Mouse (Mus musculus) liver, embryonic 12.5 days (tissue): Measurements from ENCODE around the gene Car5b. TPM values are rescaled to one million over a fixed set of nuclear protein-coding genes. Genes with fewer than 3 reads are reported as not detected.

Experiments used
- ATAC-seq: fragments of 200-750 bp; cut with Nextera tagmentation; 2 replicates; pipeline ENCODE4 v1.8.0; 2017; ENCODE audit warnings: moderate number of reproducible peaks, mild to moderate bottlenecking, moderate library complexity
- H3K27ac ChIP-seq: fragments of 300-500 bp; sonication (generic); 2 replicates; pipeline ENCODE4 v1.5.1; 2016; ENCODE audit warnings: mild to moderate bottlenecking
- H3K27me3 ChIP-seq: fragments of 300-500 bp; sonication (generic); replicated peaks from 2 replicates; pipeline ENCODE4 v1.6.1; 2016; ENCODE audit warnings: mild to moderate bottlenecking, moderate library complexity
- H3K36me3 ChIP-seq: fragments of 300-500 bp; sonication (generic); 2 replicates; pipeline ENCODE4 v1.6.1; 2016; ENCODE audit warnings: mild to moderate bottlenecking, moderate library complexity
- H3K4me1 ChIP-seq: fragments of 300-500 bp; sonication (generic); 2 replicates; pipeline ENCODE4 v1.6.1; 2016
- H3K4me2 ChIP-seq: fragments of 300-500 bp; sonication (generic); 2 replicates; pipeline ENCODE4 v1.6.1; 2016; ENCODE audit warnings: mild to moderate bottlenecking, moderate library complexity
- H3K4me3 ChIP-seq: fragments of 300-500 bp; sonication (generic); 2 replicates; pipeline ENCODE4 v1.5.1; 2016; ENCODE audit warnings: mild to moderate bottlenecking, moderate library complexity
- H3K9ac ChIP-seq: fragments of 300-500 bp; sonication (generic); 2 replicates; pipeline ENCODE4 v1.6.1; 2016; ENCODE audit warnings: mild to moderate bottlenecking, moderate library complexity
- H3K9me3 ChIP-seq: fragments of 300-500 bp; sonication (generic); replicated peaks from 2 replicates; pipeline ENCODE4 v1.6.1; 2016; ENCODE audit warnings: mild to moderate bottlenecking, moderate library complexity
- WGBS: fragments of 180-500 bp; shearing (Covaris S2); methylation state at CpG from one replicate; pipeline ENCODE4 v1.1.7; 2016; ENCODE audit not compliant: insufficient replicate concordance; 5-methylcytosine and 5-hydroxymethylcytosine counted together
- polyA plus RNA-seq: library from polyadenylated mRNA; unstranded; fragments of >200 nt; fragmentation: Nextera tagmentation; extraction: Ambion mirVana; gene quantifications from 2 replicates; pipeline ENCODE4 v1.2.1, GENCODE M21; 2016

Car5b gene
- polyA plus RNA-seq = 0.14 and 0.22 TPM in 2 replicates

DNA sequence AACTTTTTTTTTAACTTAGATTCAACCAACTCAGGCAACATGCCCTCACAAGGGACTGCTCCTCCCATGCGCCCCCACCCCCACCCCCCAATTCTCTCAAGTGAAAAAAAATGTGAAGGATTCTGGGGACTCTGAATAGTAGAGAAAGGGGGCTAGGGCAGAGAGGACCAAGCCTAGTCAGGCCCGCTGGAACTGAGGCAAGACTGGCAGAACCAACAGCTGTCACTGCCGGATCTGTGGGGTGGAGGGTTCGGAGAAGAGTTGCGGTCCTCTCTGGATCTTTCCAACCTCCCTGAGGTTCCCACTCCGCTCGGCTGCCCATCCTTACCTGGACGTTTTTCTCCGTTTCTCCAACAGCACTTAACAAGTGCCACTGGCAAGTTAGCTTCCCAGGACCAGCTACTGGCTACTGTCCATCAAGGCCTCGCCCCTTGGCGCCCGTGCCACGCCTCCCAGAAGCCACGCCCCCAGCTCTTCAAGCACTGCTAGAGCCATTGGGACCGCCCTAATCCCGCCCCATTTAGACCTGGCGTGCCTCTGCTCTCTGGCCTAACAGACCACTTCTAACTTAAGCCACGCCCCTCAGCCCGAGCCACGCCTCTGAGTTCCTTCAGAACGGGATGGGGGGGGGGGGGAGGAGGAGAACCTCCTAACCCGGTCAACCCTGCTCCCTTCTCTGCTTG lies at the start of gene Car5b:
Gene Car5b (minus strand): TSS at position 391 of the 683 bp plus-strand sequence.
- Histone ChIP-seq H3K27me3 (no peaks in the 10 kb centered on the region), H3K9me3 (no peaks in the 10 kb centered on the region), H3K36me3 (no peaks in the 10 kb centered on the region), H3K4me2 (peak within 1 kb of the TSS; percentile 65), H3K4me1 (peaks cover 11% of the 10 kb centered on the region), H3K27ac (no peak within 1 kb of the TSS), H3K9ac (no peak within 1 kb of the TSS; the same call in 1 of the 2 replicates), H3K4me3 (peak within 1 kb of the TSS; percentile 38)
- 7% methylated on average over 18 of the region's 22 CpGs for WGBS
- ATAC-seq = peak; percentile 99

- Histone ChIP-seq H3K4me1 (peaks cover 18% of the 10 kb centered on the region), H3K9ac (peak within 1 kb of the TSS; percentile 75), H3K4me2 (peak within 1 kb of the TSS; percentile 82), H3K9me3 (no peaks in the 10 kb centered on the region), H3K27ac (peak within 1 kb of the TSS; percentile 83), H3K27me3 (no peaks in the 10 kb centered on the region), H3K4me3 (peak within 1 kb of the TSS; percentile 71), H3K36me3 (peaks cover 34% of the 10 kb centered on the region)
- peak; percentile 96 for ATAC-seq
- 14% methylated on average over 54 of the region's 54 CpGs for WGBS
Measured at GRCm38 (mm10) chrX:164076040-164076775, 48.4 kb upstream of the Car5b start, which contains the start of gene Siah1b. Gene Siah1b, minus strand, starts transcription at chrX:164076493.

DNA sequence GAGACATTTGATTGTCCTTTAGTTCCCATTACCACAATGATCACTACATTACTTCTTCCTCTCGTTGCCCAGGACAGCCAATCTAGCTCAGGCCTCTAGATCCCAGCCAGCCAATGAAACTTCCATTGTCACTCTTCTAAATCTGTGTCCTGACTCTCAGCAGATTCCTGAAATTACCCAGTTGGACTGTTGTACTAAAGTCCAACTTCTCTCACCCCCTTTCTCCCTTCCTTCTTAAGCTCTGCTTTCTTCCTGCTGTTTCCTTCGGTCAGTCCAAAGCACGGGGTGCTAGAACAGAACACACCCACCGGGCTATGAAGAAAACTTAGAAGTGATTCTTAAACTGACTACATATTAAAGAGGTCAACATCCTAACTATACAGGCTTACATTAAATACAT lies 41.2 kb upstream of the Car5b start:
- no peaks in the 10 kb centered on the region for H3K4me1 ChIP-seq
- no peak for ATAC-seq
- H3K27ac ChIP-seq = no peak overlapping the region
- no peak overlapping the region for H3K4me2 ChIP-seq
- H3K4me3 ChIP-seq = no peak overlapping the region
- H3K27me3 ChIP-seq = no peaks in the 10 kb centered on the region
- no peak overlapping the region for H3K9ac ChIP-seq
- peaks cover 28% of the 10 kb centered on the region for H3K36me3 ChIP-seq
- no peaks in the 10 kb centered on the region for H3K9me3 ChIP-seq
- 81% methylated on average over 4 of the region's 4 CpGs for WGBS

GRCm38 (mm10) chrX:164066185-164066584 lies 38.4 kb upstream of the Car5b start:
- no peak overlapping the region for H3K4me3 ChIP-seq
- peak; percentile 64; the same call in 1 of the 2 replicates for ATAC-seq
- H3K9ac ChIP-seq = no peak overlapping the region
- peaks cover 3% of the 10 kb centered on the region; the same call in 1 of the 2 replicates for H3K36me3 ChIP-seq
- H3K27me3 ChIP-seq = no peaks in the 10 kb centered on the region
- 7% methylated on average over 2 of the region's 2 CpGs for WGBS
- no peak overlapping the region for H3K27ac ChIP-seq
- no peaks in the 10 kb centered on the region for H3K9me3 ChIP-seq
- H3K4me2 ChIP-seq = no peak overlapping the region
- no peaks in the 10 kb centered on the region for H3K4me1 ChIP-seq

GRCm38 (mm10) chrX:164059070-164059469 lies 31.3 kb upstream of the Car5b start:
- Histone ChIP-seq H3K9me3 (no peaks in the 10 kb centered on the region), H3K9ac (no peak overlapping the region), H3K27ac (no peak overlapping the region), H3K4me1 (0 out of 2 replicates have a peak, but pooled peaks cover 4% of the 10 kb centered on the region), H3K27me3 (no peaks in the 10 kb centered on the region), H3K4me2 (no peak overlapping the region), H3K36me3 (no peaks in the 10 kb centered on the region), H3K4me3 (no peak overlapping the region)
- ATAC-seq = no peak
- 30% methylated on average over 4 of the region's 4 CpGs for WGBS

DNA sequence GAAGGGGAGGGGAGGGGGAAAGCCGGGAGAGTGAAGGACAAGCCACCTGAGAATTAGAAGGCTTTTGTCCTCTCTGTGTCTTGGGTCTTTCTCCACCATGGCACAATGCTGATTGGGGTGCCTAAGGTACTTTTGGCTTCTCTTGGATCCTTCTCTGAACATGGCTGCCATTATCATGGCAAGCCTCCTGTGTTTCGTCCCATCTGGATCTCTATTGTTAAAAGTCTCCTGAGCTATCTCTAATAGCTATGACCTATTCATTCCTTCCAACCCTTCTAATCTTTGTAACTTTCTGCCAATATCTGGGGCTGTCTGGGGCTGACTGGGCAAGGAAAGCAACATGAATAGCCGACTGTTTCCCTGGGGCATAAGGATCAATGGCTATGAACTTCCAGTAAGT lies 30.7 kb upstream of the Car5b start:
- H3K9ac ChIP-seq = no peak overlapping the region
- H3K27me3 ChIP-seq = no peaks in the 10 kb centered on the region
- no peak overlapping the region for H3K4me3 ChIP-seq
- WGBS = 76% methylated on average over 3 of the region's 3 CpGs
- ATAC-seq = no peak
- H3K9me3 ChIP-seq = no peaks in the 10 kb centered on the region
- H3K4me2 ChIP-seq = no peak overlapping the region
- H3K27ac ChIP-seq = no peak overlapping the region
- H3K4me1 ChIP-seq = 0 out of 2 replicates have a peak, but pooled peaks cover 4% of the 10 kb centered on the region
- no peaks in the 10 kb centered on the region for H3K36me3 ChIP-seq

DNA sequence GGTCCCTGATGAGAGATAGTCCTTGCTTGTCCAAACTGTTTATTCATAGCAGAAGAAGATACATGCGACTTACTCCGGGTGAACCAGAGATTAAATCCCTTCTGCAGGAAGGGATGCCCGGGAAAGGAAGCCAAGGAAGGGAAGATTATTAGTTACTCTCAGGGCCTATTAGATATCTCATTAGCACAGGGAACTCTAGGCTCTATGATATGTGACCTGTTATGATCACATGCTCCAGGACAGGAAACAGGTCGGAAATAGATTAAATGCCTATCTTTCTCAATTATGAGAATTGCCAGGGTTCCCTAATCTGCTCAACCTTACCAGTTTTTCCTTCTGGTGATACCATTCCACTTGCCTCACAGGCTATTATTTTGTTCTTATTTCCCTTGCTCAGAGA lies 27.9 kb upstream of the Car5b start:
- ATAC-seq = peak; percentile 64; the same call in 1 of the 2 replicates
- Histone ChIP-seq H3K9me3 (no peaks in the 10 kb centered on the region), H3K4me3 (no peak overlapping the region), H3K4me2 (no peak overlapping the region), H3K36me3 (no peaks in the 10 kb centered on the region), H3K4me1 (0 out of 2 replicates have a peak, but pooled peaks cover 4% of the 10 kb centered on the region), H3K27me3 (no peaks in the 10 kb centered on the region), H3K27ac (no peak overlapping the region), H3K9ac (no peak overlapping the region)
- WGBS = 38% methylated on average over 4 of the region's 4 CpGs

DNA sequence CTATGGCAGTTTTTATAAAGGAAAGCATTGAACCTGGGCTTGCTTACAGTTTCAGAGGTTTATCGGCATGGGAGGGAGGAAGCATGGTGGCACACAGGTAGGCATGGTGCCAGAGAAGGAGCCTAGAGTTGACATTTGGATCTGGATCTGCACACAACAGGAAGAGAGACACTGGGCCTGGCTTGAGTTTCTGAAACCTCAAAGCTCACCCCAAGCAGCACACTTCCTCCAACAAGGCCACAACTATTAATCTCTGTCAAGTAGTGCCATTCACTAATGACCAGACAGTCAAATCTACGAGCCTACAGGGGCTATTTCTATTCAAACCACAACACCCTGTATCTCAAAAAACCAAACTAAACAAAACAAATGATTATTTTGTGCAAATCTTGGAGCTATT lies 18.9 kb upstream of the Car5b start:
- Histone ChIP-seq H3K27me3 (no peaks in the 10 kb centered on the region), H3K9ac (no peak overlapping the region), H3K36me3 (no peaks in the 10 kb centered on the region), H3K9me3 (no peaks in the 10 kb centered on the region), H3K4me1 (no peaks in the 10 kb centered on the region), H3K4me3 (no peak overlapping the region), H3K4me2 (no peak overlapping the region), H3K27ac (no peak overlapping the region)
- 39% methylated on average over 2 of the region's 2 CpGs for WGBS
- no peak for ATAC-seq

GRCm38 (mm10) chrX:164042069-164042468 lies 14.3 kb upstream of the Car5b start:
- Histone ChIP-seq H3K4me1 (no peaks in the 10 kb centered on the region), H3K36me3 (no peaks in the 10 kb centered on the region), H3K27me3 (no peaks in the 10 kb centered on the region), H3K4me2 (no peak overlapping the region), H3K9me3 (no peaks in the 10 kb centered on the region), H3K9ac (no peak overlapping the region), H3K27ac (no peak overlapping the region), H3K4me3 (no peak overlapping the region)
- ATAC-seq = no peak
- 57% methylated on average over 13 of the region's 13 CpGs for WGBS

GRCm38 (mm10) chrX:164038882-164039281 lies 11.1 kb upstream of the Car5b start:
- Histone ChIP-seq H3K27me3 (no peaks in the 10 kb centered on the region), H3K4me2 (no peak overlapping the region), H3K36me3 (no peaks in the 10 kb centered on the region), H3K27ac (no peak overlapping the region), H3K4me3 (no peak overlapping the region), H3K9ac (no peak overlapping the region), H3K9me3 (no peaks in the 10 kb centered on the region), H3K4me1 (no peaks in the 10 kb centered on the region)
- ATAC-seq = no peak
- 66% methylated on average over 2 of the region's 2 CpGs for WGBS

DNA sequence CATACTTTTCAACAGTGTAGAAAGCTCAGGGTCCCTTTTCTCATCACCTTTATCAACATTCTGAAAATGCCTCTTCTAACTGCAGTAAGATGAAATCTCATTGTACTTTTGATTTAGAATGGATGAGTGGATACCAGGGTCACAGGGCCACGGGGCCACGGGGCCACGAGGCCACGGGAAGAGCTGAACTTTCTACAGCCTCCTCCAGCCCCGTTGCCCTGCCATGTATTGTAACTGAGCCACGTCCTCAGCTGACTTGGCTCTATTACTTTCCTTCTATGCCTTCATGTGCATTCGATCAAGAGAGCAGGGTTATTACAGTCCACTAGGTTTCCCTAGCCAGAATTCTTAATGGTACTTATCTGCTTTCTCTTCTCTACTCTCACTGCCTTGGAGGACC lies 8.1 kb upstream of the Car5b start:
- no peak overlapping the region for H3K4me2 ChIP-seq
- H3K4me1 ChIP-seq = no peaks in the 10 kb centered on the region
- H3K27ac ChIP-seq = no peak overlapping the region
- H3K36me3 ChIP-seq = no peaks in the 10 kb centered on the region
- no peak overlapping the region for H3K4me3 ChIP-seq
- no peak for ATAC-seq
- H3K27me3 ChIP-seq = no peaks in the 10 kb centered on the region
- no peak overlapping the region for H3K9ac ChIP-seq
- H3K9me3 ChIP-seq = no peaks in the 10 kb centered on the region
- WGBS = 74% methylated on average over 7 of the region's 7 CpGs

DNA sequence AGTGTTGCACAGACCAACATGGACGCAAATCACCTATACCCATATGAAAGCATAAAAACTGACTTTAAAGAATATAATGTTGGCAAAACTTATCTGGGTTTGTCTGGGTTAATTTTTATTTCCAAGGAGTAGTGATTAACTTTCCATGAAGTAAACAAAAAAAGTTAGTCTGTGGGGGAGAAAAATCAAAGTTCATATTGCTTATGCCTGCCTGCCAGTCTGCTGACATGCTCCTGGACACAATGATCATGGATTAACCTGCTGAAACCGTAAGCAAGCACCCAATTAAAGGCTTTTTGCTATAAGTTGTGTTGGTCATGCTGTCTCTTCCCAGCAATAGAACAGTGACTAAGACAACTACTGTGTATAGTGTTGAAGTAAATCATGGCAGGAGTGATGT lies 7.6 kb upstream of the Car5b start:
- 75% methylated on average over 2 of the region's 2 CpGs for WGBS
- no peaks in the 10 kb centered on the region for H3K9me3 ChIP-seq
- H3K9ac ChIP-seq = no peak overlapping the region
- no peaks in the 10 kb centered on the region for H3K4me1 ChIP-seq
- H3K4me3 ChIP-seq = no peak overlapping the region
- no peak overlapping the region for H3K27ac ChIP-seq
- H3K36me3 ChIP-seq = no peaks in the 10 kb centered on the region
- no peak for ATAC-seq
- no peaks in the 10 kb centered on the region for H3K27me3 ChIP-seq
- no peak overlapping the region for H3K4me2 ChIP-seq
